Mouse (Mus musculus): ENCODE measurements around the gene Riox1. TPM values are rescaled to one million over a fixed set of nuclear protein-coding genes. Genes with fewer than 3 reads are reported as not detected.
A peak's percentile ranks its signal among the peaks of the same experiment; 100 is the strongest.

Riox1 gene
- polyA plus RNA-seq (2016; fragmentation: Nextera tagmentation; extraction: Ambion mirVana) = 15.9 and 16.8 TPM in 2 replicates

DNA sequence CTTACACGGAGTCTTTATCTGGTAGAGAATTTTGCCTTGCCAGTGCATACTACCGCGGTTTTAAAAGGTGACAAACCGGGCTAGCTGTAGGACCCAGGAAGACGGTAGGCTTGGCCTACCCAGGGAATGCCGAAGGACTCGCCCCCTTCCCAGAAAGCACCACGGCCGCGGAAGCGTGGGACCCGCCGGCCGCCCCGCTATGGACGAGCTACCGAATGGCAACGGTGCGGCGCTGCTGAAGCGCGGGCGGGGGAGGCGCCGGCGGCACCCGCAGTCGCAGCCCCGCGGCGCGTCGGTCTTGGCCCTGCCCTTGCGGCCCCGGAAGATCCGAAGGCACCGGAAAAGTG, at the start of gene Riox1:
Riox1 (plus strand) TSS at position 116 of the 347 bp plus-strand sequence.
- peaks cover 38% of the 10 kb centered on the region for H3K4me1 ChIP-seq
- H3K4me3 ChIP-seq = peak within 1 kb of the TSS; percentile 94
- DNase-seq (ENCODE audit: low spot score) = peak; percentile 90
- H3K27me3 ChIP-seq (replicated peaks; ENCODE audit: low read depth, poor library complexity, severe bottlenecking) = no peaks in the 10 kb centered on the region
- peak within 1 kb of the TSS; percentile 93 for H3K27ac ChIP-seq (replicated peaks)
- under 1% methylated on average over 37 of the region's 37 CpGs for WGBS
- peaks cover 34% of the 10 kb centered on the region for H3K36me3 ChIP-seq (replicated peaks)
- H3K9me3 ChIP-seq = no peaks in the 10 kb centered on the region

DNA sequence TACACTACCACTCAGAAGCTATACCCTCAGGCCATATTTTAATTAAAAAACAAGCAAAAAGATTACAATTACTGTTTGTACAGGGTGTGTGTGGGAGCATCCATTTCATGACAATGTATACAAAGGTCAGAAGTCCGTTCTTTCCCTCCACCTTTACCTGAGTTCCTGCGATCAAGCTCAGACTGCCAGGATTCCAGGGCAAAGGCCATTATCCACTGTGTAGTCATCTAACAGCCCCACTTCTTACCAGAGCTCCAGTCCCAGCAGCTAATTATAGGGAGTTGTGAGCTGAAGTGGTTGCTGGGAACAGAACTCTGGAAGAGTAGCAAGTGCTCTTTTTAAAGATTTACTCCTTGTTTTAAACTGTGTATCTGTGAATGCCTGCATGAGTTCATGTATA, 40.0 kb upstream of the Riox1 start:
- Histone ChIP-seq H3K27me3 (replicated peaks; ENCODE audit: low read depth, poor library complexity, severe bottlenecking) (no peaks in the 10 kb centered on the region), H3K27ac (replicated peaks) (no peak overlapping the region), H3K4me3 (no peak overlapping the region), H3K4me1 (no peaks in the 10 kb centered on the region), H3K9me3 (no peaks in the 10 kb centered on the region), H3K36me3 (replicated peaks) (peaks cover 28% of the 10 kb centered on the region)
- 89% methylated on average over 2 of the region's 2 CpGs for whole genome bisulfite sequencing
- no peak for DNase-seq (ENCODE audit: low spot score)

GRCm38 (mm10) chr12:83914202-83914740, 36.1 kb upstream of the Riox1 start:
- Histone ChIP-seq H3K36me3 (replicated peaks) (peaks cover 28% of the 10 kb centered on the region), H3K9me3 (no peaks in the 10 kb centered on the region), H3K4me1 (no peaks in the 10 kb centered on the region), H3K4me3 (no peak overlapping the region), H3K27me3 (replicated peaks; ENCODE audit: low read depth, poor library complexity, severe bottlenecking) (no peaks in the 10 kb centered on the region), H3K27ac (replicated peaks) (no peak overlapping the region)
- no peak for DNase-seq (ENCODE audit: low spot score)
- WGBS = 93% methylated on average over 4 of the region's 4 CpGs

DNA sequence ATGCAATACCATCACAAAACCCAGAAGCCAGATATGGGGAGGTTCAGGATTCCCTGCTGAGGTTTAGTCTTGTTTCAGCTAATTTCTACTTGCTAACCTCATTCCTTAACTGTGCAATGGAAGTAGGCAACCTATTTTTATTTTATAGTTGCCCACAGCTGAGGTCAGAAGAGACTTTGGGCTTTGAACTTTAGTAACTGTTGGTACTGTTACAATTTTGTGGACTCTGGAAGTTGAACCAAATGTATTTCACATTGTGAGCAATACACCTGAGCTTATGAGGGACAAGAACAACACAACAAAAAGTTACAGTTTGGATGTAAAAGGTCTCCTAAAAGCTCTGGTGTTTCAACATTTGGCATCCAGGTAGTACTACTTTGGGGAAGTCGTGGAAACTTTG, 35.6 kb upstream of the Riox1 start:
- Histone ChIP-seq H3K27me3 (replicated peaks; ENCODE audit: low read depth, poor library complexity, severe bottlenecking) (no peaks in the 10 kb centered on the region), H3K9me3 (no peaks in the 10 kb centered on the region), H3K4me3 (no peak overlapping the region), H3K36me3 (replicated peaks) (peaks cover 28% of the 10 kb centered on the region), H3K4me1 (no peaks in the 10 kb centered on the region), H3K27ac (replicated peaks) (no peak overlapping the region)
- DNase-seq (ENCODE audit: low spot score) = no peak
- 98% methylated on average over 1 of the region's 1 CpGs for WGBS

DNA sequence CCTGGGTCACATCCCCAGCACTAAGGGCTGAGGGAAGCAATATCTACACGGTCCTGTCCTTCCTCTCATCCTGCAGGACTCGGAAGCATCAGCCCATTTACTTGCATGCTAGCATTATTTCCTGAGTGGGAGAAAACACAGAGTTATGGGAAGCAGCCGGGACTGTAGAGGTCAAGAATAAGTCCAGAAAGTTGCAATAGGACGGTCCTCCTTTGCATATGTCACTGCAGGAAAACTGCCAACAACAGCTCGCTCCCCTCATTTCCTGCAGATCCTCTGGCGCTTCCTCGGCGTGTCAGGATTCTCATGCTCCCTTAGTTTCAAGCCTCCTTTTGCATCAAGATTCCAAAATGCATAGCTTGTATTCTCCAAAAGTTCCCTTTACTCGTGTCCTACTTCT, 33.5 kb upstream of the Riox1 start:
- Histone ChIP-seq H3K36me3 (replicated peaks) (peaks cover 28% of the 10 kb centered on the region), H3K4me3 (no peak overlapping the region), H3K4me1 (peaks cover 13% of the 10 kb centered on the region), H3K27ac (replicated peaks) (no peak overlapping the region), H3K9me3 (no peaks in the 10 kb centered on the region), H3K27me3 (replicated peaks; ENCODE audit: low read depth, poor library complexity, severe bottlenecking) (no peaks in the 10 kb centered on the region)
- DNase-seq (ENCODE audit: low spot score) = no peak
- WGBS = 81% methylated on average over 9 of the region's 9 CpGs

DNA sequence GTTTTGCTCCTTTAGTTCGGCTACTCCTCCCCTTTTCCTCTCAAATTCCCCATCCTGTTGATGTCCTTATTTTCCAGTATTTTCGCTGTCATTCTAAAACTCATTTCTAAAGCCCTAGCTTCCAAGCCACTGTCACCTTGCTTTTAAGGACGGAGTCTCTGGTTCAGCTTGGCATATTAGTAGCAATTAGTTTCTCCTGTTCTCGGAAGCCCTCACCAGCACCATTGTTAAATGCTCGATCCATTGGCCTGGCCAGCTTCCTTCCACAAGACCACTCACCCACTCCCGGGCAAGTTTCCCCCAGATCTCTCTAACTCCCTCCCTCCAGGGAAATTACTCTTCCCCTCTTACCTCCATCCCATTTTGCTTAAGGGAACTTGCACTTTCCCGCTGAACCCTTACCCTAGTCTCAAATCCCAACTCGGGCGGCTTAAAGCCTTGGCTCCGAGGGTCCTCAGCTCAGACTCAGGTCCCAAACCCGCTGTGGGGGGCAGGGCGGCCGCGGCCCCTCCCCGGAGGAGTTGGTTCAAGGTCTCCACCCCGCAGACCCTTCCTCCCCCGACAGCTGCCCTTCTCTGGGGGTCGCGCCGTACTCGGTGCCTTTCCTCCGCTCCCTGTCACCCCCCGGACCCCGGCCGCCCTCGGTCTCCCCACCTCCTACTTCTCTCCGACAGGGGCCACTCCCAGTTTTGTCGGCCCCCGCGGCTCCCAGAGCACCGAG, 29.5 kb upstream of the Riox1 start:
- H3K9me3 ChIP-seq = no peaks in the 10 kb centered on the region
- H3K27ac ChIP-seq (replicated peaks) = peak overlapping the region; percentile 94
- peaks cover 38% of the 10 kb centered on the region for H3K4me1 ChIP-seq
- peaks cover 8% of the 10 kb centered on the region for H3K36me3 ChIP-seq (replicated peaks)
- 1% methylated on average over 31 of the region's 31 CpGs for WGBS
- H3K4me3 ChIP-seq = peak overlapping the region; percentile 90
- DNase-seq (ENCODE audit: low spot score) = peak; percentile 66
- H3K27me3 ChIP-seq (replicated peaks; ENCODE audit: low read depth, poor library complexity, severe bottlenecking) = no peaks in the 10 kb centered on the region

- DNase-seq (ENCODE audit: low spot score) = peak; percentile 99
- Histone ChIP-seq H3K9me3 (no peaks in the 10 kb centered on the region), H3K4me1 (peaks cover 38% of the 10 kb centered on the region), H3K27me3 (replicated peaks; ENCODE audit: low read depth, poor library complexity, severe bottlenecking) (no peaks in the 10 kb centered on the region), H3K36me3 (replicated peaks) (peaks cover 3% of the 10 kb centered on the region), H3K4me3 (peak within 1 kb of the TSS; percentile 90), H3K27ac (replicated peaks) (peak within 1 kb of the TSS; percentile 94)
- under 1% methylated on average over 63 of the region's 63 CpGs for WGBS
These were observed 28.6 kb upstream of the Riox1 start, which contains the start of gene Numb for GRCm38 (mm10) chr12:83921535-83922381. Gene Numb (minus strand): TSS chr12:83921934.

DNA sequence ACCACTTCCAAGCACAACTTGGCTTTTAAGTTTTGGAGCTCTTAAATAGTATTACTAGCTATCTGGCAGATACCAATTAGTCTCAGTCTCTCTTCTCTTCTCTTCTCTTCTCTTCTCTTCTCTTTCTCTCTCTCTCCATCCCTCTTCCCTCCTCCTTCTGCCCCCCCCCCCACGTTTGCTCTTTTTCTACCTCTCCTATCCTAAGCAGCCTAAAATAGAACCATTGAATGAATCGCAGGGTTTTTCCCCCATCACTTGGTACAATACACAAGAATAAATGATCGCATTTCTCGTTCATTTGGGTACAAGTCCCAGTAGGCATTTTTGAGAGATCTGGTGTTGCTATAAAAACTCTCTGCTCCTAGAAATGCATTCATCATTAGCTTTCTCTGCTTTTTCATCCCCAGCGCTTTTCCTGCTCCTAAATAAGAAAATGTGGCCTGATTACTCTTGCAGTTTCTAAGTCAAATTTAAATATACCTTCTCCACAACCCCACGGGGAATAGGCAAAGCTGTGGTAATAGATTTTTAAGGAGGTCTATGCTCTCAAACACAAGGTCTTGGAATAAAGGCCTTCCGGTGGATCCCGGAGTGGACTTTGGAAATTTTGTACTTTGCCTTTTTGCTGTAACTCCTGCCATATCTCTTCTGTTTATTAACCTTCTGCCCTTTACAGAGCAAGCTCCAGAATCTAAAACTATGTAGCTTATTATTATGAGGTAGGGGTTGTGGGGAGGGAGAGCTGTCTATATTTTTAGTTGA, 27.5 kb upstream of the Riox1 start:
- WGBS = 43% methylated on average over 8 of the region's 8 CpGs
- Histone ChIP-seq H3K36me3 (replicated peaks) (no peaks in the 10 kb centered on the region), H3K27me3 (replicated peaks; ENCODE audit: low read depth, poor library complexity, severe bottlenecking) (no peaks in the 10 kb centered on the region), H3K4me3 (peak overlapping the region; percentile 90), H3K27ac (replicated peaks) (peak overlapping the region; percentile 94), H3K9me3 (no peaks in the 10 kb centered on the region), H3K4me1 (peaks cover 38% of the 10 kb centered on the region)
- peak; percentile 17 for DNase-seq (ENCODE audit: low spot score)

- Histone ChIP-seq H3K4me1 (peaks cover 38% of the 10 kb centered on the region), H3K4me3 (peak overlapping the region; percentile 90; the same call in 1 of the 2 replicates), H3K9me3 (no peaks in the 10 kb centered on the region), H3K27ac (replicated peaks) (no peak overlapping the region), H3K36me3 (replicated peaks) (no peaks in the 10 kb centered on the region), H3K27me3 (replicated peaks; ENCODE audit: low read depth, poor library complexity, severe bottlenecking) (no peaks in the 10 kb centered on the region)
- no peak for DNase-seq (ENCODE audit: low spot score)
- 85% methylated on average over 1 of the region's 1 CpGs for WGBS
These were observed 26.9 kb upstream of the Riox1 start for GRCm38 (mm10) chr12:83923486-83923859.

GRCm38 (mm10) chr12:83924332-83924731, 26.1 kb upstream of the Riox1 start:
- Histone ChIP-seq H3K4me1 (peaks cover 38% of the 10 kb centered on the region), H3K27ac (replicated peaks) (no peak overlapping the region), H3K27me3 (replicated peaks; ENCODE audit: low read depth, poor library complexity, severe bottlenecking) (no peaks in the 10 kb centered on the region), H3K36me3 (replicated peaks) (no peaks in the 10 kb centered on the region), H3K4me3 (no peak overlapping the region), H3K9me3 (no peaks in the 10 kb centered on the region)
- 49% methylated on average over 3 of the region's 3 CpGs for WGBS
- peak; percentile 25 for DNase-seq (ENCODE audit: low spot score)

- Histone ChIP-seq H3K36me3 (replicated peaks) (no peaks in the 10 kb centered on the region), H3K9me3 (no peaks in the 10 kb centered on the region), H3K27me3 (replicated peaks; ENCODE audit: low read depth, poor library complexity, severe bottlenecking) (no peaks in the 10 kb centered on the region), H3K4me1 (peaks cover 34% of the 10 kb centered on the region), H3K27ac (replicated peaks) (no peak overlapping the region; the same call in 1 of the 2 replicates), H3K4me3 (no peak overlapping the region)
- DNase-seq (ENCODE audit: low spot score) = no peak
- 62% methylated on average over 7 of the region's 7 CpGs for WGBS
These were observed 25.2 kb upstream of the Riox1 start for GRCm38 (mm10) chr12:83925160-83925703.

DNA sequence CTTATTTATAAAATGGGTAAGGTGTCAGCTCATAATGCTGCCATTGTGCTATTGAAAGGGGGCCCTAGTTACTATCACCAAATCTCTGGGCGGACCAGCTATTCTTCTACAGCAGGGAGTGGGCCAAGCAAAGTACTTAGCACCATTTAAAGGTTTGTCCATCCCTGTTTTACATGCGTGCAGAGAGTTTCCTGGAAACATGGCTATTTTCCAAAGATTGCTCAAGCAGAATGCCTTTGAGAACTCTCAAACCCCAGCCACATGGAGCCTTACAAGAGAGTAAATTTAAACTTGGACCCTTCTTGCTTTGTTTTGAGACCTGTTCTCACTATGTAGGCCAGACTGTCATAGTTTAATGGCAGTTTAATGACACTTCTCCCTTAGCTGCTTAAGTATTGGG, 24.3 kb upstream of the Riox1 start:
- Histone ChIP-seq H3K4me3 (no peak overlapping the region), H3K36me3 (replicated peaks) (no peaks in the 10 kb centered on the region), H3K27ac (replicated peaks) (no peak overlapping the region), H3K4me1 (peaks cover 25% of the 10 kb centered on the region), H3K27me3 (replicated peaks; ENCODE audit: low read depth, poor library complexity, severe bottlenecking) (no peaks in the 10 kb centered on the region), H3K9me3 (no peaks in the 10 kb centered on the region)
- 88% methylated on average over 2 of the region's 2 CpGs for WGBS
- no peak for DNase-seq (ENCODE audit: low spot score)

Measured in embryonic facial prominence, embryonic 10.5 days (tissue).